Mouse (Mus musculus) kidney, postnatal 14 days (tissue): Measurements from ENCODE around the gene Crim1.
A peak's percentile ranks its signal among the peaks of the same experiment; 100 is the strongest.

ENCODE experiments used
- DNase-seq: peaks from one replicate; pipeline ENCODE4 v3.0.0; 2022; ENCODE audit warnings: mixed read lengths

Crim1 gene

DNA sequence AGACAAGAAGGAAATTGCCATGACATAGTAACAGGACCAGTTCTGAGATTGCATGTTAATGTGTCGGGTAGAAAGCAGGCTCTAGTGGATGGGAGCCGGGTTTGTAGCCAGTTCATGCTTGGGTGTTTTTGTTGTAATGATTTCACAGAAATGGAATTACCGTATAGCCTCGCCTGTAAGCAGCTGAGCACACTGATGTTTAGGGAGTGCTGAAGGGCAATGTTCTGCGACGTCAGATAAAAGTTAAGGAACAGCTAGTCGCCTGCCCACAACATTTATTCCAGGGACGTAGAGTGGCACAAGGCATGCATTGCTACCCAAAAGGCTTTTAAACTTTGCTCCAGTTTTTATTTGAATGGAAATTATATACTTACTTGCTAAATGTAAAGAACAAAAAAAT is 131.4 kb downstream of the Crim1 start:
- DNase-seq = no peak

DNA sequence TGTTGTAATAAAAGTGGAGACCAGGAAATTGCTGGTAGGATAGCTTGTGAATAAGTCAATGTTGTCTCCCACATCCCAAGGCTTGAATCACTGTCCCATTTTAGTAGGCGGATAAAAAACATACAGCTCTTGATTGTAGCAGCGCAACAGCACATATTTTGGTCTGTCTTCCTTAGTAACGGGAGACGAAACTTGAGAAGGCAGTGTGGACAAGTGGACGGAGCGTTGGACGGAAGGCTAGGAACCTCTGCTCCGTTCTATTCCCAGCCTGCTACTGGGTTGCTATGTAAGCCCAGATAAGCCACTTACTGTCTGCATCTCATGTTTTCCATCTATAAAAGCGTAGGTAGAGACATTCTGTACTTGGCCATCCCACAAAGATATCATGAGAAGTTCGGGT is 133.2 kb downstream of the Crim1 start:
- DNase-seq = no peak

DNA sequence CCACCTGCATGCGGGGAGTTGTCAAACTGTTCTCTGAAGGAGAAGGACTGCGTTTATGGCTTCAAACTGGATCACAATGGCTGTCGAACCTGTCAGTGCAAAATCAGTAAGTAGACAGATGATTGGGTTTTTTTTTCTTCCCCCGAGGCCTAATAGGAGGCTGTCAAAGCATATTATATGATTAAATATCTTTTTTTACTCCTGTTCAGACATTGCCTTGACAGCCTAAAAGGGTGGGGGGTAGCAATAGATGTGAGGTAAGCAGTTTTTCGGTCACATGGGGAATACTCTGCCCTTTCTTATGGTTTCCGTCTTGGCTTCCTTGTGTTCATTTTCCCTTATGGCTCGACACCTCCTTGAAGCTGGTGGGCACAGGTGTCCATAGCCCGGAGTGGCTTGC is 135.2 kb downstream of the Crim1 start:
- DNase-seq = no peak

- no peak for DNase-seq
Measured at GRCm38 (mm10) chr17:78343688-78344087, 143.6 kb downstream of the Crim1 start.

DNA sequence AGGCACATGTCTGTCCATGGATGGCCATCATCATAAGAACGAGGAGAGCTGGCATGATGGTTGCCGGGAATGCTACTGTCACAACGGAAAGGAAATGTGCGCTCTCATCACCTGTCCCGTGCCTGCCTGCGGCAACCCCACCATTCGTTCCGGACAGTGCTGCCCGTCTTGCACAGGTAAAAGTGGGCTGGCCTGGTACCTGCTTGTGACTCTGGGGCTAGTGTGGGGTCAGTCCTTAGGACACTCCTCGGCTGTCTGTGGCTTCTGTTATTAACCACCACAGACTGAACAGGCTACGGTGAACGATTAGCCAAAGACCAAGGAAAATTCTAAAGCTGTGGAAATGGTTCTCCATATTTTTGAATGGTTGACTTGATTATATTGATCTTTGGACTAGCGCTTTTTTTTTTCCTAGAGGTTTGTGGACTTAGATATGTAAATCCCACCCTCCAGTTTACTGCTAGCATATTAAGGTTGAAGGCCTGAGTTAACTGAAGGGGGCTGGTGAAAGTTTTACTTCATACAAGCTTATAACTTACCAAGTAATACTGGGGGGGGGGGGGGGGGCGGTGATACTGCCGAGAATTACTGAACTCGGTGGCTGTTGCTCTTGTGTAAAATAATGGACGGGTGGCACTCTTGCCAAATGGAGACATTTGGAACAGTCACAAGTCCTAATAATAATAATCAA is 147.2 kb downstream of the Crim1 start:
- peak; percentile 27 for DNase-seq

DNA sequence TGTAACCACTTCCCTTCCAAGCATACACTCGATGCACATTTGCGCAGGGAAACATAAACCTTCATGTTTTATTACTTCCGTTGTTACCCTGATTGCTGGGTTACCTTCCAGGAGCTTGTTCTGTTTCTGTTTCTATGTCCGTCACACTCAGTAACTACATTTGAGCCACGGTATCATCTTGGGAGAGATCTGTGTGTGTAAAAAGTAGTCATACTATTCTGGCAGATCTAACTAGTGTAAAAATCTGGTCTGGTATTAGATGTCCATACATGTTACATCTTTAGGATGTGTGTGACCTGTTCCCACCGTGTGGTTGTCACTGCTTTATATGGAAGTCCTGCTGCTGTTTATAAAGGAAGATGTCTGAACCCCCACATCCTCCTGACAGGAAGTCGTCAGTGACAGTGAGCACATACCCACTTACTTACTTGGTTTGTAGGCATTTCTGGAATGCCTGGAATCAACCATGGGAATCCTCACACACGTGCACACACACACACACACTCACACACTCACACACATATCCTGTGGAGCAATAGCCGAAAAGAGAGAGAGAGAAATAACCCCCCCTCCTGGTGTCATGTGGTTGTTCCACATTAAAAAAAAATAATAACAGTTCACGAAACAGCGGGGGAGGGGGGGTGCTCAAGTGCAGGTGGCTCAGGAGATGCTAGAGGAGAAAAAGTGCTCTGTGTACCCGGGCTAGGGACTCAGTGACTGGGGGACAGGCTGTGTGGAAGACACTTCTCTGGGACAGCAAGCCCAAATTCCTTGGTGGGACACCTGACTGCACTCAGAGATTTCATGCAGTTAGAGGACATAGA is 151.8 kb downstream of the Crim1 start:
- peak; percentile 24 for DNase-seq

- DNase-seq = no peak
Measured at GRCm38 (mm10) chr17:78352500-78352855, 152.4 kb downstream of the Crim1 start.

DNA sequence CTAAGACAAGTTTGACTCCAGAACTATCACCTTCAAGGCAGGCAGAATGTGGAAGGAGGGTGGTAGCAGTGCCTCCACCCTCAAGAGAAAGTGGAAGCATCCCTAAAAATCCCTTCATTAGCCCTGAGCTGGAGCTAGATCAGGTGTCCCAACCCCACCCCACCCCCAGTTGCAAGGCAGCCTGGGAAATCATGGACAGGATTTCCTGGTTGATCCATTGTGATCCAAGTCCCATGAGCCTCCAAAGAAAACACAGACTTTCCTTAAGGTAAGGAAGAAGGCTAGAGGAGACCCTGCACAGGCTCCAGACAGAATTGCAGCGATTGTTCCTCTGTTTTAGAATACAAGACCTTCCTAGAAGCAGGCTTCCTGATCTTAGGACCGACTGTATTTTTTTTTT is 154.4 kb downstream of the Crim1 start:
- DNase-seq = no peak

DNA sequence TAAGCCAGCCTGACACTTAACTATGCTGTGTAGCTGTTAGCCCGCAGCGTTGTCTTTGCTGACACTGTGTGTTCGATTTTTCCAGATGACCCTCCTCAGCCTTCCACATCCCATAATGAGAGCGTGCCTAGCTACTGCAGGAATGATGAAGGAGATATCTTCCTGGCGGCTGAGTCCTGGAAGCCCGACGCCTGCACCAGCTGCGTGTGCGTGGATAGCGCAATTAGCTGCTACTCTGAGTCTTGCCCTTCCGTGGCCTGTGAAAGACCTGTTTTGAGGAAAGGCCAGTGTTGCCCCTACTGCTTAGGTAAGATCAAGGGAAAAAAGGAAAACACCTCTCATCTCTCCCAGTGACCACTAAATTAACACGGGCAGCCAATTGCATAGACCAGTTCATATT is 154.8 kb downstream of the Crim1 start:
- no peak for DNase-seq

DNA sequence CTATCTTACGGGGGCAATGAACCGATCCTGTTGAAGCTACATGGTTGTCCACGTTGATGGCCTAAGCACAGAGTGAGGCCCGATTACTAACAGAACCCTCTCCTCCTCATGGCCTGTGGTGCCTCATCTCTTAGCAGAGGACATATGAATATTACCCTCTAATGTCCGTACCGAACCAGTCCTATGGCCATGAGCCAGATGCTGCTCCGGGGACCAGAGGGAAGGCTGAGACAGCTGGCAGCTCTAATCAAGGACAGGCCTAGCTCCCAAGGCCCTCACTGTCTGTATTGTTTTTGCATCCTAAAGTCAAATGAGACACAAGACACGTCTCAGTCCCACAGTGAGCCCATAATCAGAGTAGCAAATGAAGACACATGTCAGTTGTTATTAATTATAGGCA is 155.6 kb downstream of the Crim1 start:
- no peak for DNase-seq

GRCm38 (mm10) chr17:78357753-78358152 is 157.7 kb downstream of the Crim1 start:
- DNase-seq = no peak

DNA sequence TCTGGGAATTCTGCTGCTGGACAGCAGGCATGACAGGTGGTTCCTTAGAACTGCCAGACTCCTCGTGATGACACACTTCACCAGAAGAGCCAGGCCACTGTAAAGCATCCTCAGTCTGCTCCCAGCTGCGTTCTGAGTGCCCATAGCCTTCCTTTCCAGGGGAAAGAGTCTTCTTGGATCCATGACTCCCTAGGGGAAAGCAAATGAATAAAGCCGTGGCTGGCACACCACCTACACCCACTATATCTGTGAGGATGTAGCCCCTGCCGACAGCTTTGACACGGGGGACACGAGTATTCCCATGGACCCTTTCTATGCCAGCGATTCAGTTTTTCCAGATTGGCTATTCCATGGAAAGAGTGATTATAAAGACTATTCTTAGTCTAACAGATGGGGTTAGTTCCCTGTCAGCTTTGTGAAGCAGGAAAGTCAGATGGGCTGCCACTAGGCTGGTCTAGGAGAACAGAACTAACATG is 158.2 kb downstream of the Crim1 start:
- no peak for DNase-seq

DNA sequence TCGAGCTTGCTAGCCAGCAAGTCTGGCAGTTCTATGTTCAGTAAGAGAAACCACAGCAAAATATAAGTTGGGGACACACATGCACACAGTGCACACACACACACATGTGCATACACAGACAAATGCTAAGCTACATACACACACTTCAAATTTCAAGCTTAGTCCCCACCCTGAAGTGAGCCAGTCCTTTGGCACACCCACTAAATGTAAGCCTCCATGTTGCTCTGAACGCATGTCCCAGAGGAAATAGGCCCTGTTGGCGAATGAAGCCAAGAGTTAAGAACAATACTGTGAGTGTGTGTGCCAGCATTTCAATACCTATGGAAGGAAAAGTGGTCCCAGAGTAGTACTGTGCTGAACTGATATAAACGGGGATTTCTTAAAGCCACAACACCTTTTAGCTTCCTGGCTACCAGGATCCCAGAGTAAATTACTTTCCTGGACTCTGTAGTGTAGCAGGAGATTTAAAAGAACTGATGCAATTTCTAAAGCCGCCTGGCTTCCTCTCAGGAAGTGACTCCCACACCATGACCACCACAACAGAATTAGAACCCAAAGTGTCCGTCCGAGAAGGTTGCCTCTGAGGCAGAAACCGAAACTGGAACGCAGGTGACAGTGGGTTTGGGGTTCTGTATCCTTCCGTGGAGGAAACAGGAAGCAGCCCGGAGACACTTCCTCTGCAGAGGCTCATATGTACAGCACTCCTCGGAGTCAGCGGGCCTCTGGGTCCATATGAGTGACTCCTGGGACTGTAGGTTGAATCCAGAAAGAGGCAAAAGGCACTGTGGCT is 162.1 kb downstream of the Crim1 start:
- DNase-seq = peak; percentile 64

GRCm38 (mm10) chr17:78364555-78365302 is 164.7 kb downstream of the Crim1 start:
- no peak for DNase-seq

DNA sequence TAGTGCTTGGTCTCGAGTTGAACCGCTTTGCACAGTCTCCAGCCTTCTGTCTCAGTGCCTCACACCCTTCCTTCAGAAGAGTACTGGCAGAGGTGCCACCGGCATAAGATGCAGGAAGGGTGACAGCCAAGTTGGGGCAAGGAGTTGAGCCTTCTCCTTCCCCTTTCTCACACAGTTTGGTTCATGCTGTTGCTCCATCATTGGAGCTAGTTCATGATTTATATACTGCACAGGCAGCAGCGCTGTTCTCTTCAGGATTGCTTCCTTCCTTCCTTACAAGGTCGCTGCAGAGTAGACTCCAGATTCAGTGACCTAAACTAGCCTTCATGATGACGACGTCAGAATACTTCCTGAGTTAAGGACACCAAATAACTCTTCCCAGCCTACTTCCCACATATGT is 166.0 kb downstream of the Crim1 start:
- no peak for DNase-seq

GRCm38 (mm10) chr17:78368481-78368880 is 168.4 kb downstream of the Crim1 start:
- DNase-seq = no peak

DNA sequence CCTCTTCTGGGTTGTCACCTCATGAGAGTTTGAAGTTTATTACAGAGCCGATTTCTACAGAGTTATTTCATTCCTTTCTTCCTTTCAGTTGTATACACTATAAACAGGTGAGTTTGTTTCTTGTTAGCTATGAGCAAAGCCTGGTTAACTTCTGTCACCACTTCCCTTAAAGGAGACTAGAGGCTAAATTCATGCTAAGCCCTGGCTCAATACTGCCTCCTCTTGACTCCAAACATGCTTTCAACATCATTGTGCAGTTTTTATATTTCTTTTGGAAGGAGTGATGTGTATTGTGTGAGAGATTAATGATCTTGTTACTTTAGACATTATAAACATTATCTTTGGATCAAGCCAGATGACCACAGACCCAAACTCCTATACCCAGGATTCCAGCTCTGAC is 170.4 kb downstream of the Crim1 start:
- DNase-seq = no peak

DNA sequence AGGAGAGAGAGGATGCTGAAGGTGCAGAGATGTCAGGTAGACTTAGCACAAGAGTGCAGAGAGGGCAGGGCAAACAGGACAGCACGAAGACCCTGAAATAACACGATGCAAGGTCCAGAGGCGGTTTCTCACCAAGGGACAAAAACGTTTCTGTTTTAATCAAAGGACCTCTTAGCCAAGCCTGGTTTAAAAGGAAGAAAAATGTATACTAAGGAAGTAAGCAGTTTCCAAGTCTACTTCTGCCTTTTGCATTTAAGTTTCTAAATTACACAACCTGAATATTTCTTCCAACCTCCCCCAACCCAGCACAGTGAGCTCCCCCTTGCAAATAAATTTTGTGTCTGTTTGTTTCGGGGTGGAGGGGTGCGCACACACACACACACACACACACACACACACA is 173.1 kb downstream of the Crim1 start:
- no peak for DNase-seq

DNA sequence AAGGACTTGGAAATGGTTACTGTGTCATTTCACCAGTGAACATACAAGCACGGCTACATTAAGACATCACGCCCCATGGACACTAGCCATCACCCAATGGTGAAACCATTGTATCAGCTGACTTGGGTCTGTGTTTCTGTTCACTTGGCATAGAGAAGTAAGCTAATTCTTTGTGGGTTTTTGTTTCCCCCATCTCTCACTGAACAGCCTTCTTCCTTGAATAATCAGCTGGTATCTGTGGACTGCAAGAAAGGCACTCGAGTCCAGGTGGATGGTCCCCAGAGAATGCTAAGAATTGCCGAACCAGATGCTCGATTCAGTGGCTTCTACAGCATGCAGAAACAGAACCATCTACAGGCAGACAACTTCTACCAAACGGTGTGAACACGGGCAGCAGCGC is 173.8 kb downstream of the Crim1 start:
- DNase-seq = no peak

- DNase-seq = no peak
Measured at GRCm38 (mm10) chr17:78374756-78375155, 174.7 kb downstream of the Crim1 start.

DNA sequence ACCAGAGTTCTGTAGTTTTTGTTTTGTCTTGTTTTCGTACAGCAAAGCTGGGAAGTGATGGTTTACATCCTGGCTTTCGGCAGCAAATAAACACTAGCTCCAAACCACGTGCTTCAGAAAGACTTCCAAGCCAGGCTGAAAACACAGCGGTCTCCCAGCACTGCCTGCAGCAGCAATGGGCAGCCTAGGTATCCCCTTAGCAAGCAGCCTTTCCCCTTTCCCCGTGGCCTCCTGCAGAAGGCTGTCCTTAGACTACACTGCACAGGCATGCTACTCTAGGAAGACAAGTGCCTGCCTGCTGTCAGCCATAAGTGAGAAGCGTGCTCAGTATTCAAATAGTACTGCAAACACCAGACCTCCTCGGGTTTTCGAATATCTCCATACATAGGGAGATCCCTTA is 176.5 kb downstream of the Crim1 start:
- no peak for DNase-seq

- no peak for DNase-seq
Measured at GRCm38 (mm10) chr17:78379079-78379729, 179.2 kb downstream of the Crim1 start.
